Mouse (Mus musculus) embryonic facial prominence, embryonic 15.5 days (tissue): ENCODE data around the gene Ttc21b. TPM values are rescaled to one million over a fixed set of nuclear protein-coding genes. Genes with fewer than 3 reads are reported as not detected.

Experiments
- ATAC-seq: fragments of 200-750 bp; cut with Nextera tagmentation; 2 replicates; pipeline ENCODE4 v1.8.0; 2017; ENCODE audit warnings: low read depth, moderate TSS enrichment; ENCODE audit not compliant: insufficient number of reproducible peaks, low FRiP score, low TSS enrichment
- H3K27ac ChIP-seq: fragments of 300-500 bp; sonication (generic); replicated peaks from 2 replicates; pipeline ENCODE4 v1.5.1; 2015; ENCODE audit warnings: mild to moderate bottlenecking, inconsistent platforms
- H3K27me3 ChIP-seq: fragments of 300-500 bp; sonication (generic); 2 replicates; pipeline ENCODE4 v1.6.1; 2015; ENCODE audit warnings: inconsistent platforms
- H3K36me3 ChIP-seq: fragments of 300-500 bp; sonication (generic); 2 replicates; pipeline ENCODE4 v1.6.1; 2015; ENCODE audit warnings: mild to moderate bottlenecking, inconsistent platforms
- H3K4me1 ChIP-seq: fragments of 300-500 bp; sonication (generic); 2 replicates; pipeline ENCODE4 v1.6.1; 2015; ENCODE audit warnings: inconsistent platforms
- H3K4me2 ChIP-seq: fragments of 300-500 bp; sonication (generic); replicated peaks from 2 replicates; pipeline ENCODE4 v1.6.1; 2015; ENCODE audit warnings: mild to moderate bottlenecking, inconsistent platforms
- H3K4me3 ChIP-seq: fragments of 300-500 bp; sonication (generic); replicated peaks from 2 replicates; pipeline ENCODE4 v1.5.1; 2015; ENCODE audit warnings: mild to moderate bottlenecking, inconsistent platforms
- H3K9ac ChIP-seq: fragments of 300-500 bp; sonication (generic); 2 replicates; pipeline ENCODE4 v1.6.1; 2015; ENCODE audit warnings: inconsistent platforms
- H3K9me3 ChIP-seq: fragments of 300-500 bp; sonication (generic); replicated peaks from 2 replicates; pipeline ENCODE4 v1.6.1; 2016; ENCODE audit warnings: inconsistent platforms
- WGBS: fragments of 180-500 bp; shearing (Covaris S2); methylation state at CpG from one replicate; pipeline ENCODE4 v1.1.7; 2015; 5-methylcytosine and 5-hydroxymethylcytosine counted together
- polyA plus RNA-seq: library from polyadenylated mRNA; unstranded; fragments of >200 nt; fragmentation: Nextera tagmentation; extraction: Ambion mirVana; gene quantifications from 2 replicates; pipeline ENCODE4 v1.2.1, GENCODE M21; 2015

Gene Ttc21b
- polyA plus RNA-seq, 1 experiment from 2014 or later = 9.3 TPM

DNA sequence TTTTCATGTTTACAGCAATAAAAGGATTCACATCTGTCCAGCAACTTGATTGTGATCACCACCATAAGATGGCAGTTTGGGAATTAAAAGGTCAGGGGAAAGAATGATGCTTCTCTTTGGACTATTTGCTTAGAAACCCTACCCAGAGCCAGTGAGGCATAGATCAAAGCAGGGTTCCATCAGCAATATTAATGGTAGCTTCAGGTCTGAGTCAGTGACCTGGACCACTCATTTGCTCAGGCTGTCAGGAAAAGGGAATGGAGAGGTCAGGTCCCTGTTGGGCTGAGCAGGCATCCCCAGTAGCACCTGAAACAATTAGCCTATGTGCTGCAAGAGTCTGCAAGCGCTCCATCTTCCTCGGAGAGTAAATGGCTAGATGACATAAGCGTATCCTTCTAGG lies 84.8 kb downstream of the Ttc21b start:
- no peak for ATAC-seq
- Histone ChIP-seq H3K4me3 (no peak overlapping the region), H3K4me2 (no peak overlapping the region), H3K27me3 (no peaks in the 10 kb centered on the region), H3K4me1 (0 out of 2 replicates have a peak, but pooled peaks cover 5% of the 10 kb centered on the region), H3K27ac (no peak overlapping the region), H3K36me3 (no peaks in the 10 kb centered on the region), H3K9ac (no peak overlapping the region), H3K9me3 (no peaks in the 10 kb centered on the region)
- 83% methylated on average over 3 of the region's 3 CpGs for WGBS

DNA sequence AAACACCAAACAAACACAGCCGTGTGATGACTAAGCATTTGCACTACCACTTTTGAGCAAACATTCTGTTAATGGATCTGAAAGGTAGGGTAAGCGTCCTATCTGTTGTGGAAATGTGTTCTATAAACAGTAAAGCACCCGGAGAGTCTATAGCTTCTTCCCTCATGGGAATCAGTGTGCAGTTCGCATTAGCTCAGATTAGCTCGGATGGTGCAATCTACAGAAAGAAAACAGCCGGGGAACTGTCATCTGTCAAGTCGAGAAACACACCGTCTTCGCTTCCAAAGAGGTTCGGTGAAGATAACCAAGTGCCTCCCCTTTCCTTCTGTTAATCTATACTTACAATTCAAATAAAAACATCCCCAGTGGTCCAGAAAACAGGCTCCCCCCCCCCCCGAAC lies 85.7 kb downstream of the Ttc21b start:
- Histone ChIP-seq H3K27me3 (no peaks in the 10 kb centered on the region), H3K4me2 (no peak overlapping the region), H3K9ac (no peak overlapping the region), H3K4me1 (0 out of 2 replicates have a peak, but pooled peaks cover 5% of the 10 kb centered on the region), H3K9me3 (no peaks in the 10 kb centered on the region), H3K4me3 (no peak overlapping the region), H3K36me3 (no peaks in the 10 kb centered on the region), H3K27ac (no peak overlapping the region)
- no peak for ATAC-seq
- WGBS = 69% methylated on average over 11 of the region's 11 CpGs

DNA sequence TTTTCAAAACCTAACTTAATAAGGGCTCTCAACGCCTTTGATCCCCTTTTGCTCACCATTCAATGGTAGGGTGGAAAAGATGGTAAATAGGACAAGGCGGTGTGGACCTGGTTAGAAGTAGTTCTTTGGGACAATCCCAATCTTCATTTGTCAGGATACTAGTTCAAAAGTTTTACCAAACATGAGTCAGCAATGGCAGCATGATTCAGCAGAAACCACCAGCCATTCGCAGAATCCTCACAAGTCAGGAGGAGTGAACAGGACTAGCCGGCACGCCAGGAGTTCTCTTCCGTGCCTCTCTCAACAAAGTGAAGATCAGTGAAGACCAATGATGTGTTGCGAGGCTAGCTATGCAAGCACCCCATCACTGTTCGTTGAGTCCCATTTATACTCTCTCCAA lies 91.4 kb downstream of the Ttc21b start:
- H3K4me3 ChIP-seq = no peak overlapping the region
- no peak overlapping the region for H3K9ac ChIP-seq
- no peak overlapping the region for H3K4me2 ChIP-seq
- no peaks in the 10 kb centered on the region for H3K4me1 ChIP-seq
- 93% methylated on average over 8 of the region's 8 CpGs for WGBS
- ATAC-seq = no peak
- no peaks in the 10 kb centered on the region for H3K27me3 ChIP-seq
- no peaks in the 10 kb centered on the region for H3K36me3 ChIP-seq
- H3K27ac ChIP-seq = no peak overlapping the region
- no peaks in the 10 kb centered on the region for H3K9me3 ChIP-seq

DNA sequence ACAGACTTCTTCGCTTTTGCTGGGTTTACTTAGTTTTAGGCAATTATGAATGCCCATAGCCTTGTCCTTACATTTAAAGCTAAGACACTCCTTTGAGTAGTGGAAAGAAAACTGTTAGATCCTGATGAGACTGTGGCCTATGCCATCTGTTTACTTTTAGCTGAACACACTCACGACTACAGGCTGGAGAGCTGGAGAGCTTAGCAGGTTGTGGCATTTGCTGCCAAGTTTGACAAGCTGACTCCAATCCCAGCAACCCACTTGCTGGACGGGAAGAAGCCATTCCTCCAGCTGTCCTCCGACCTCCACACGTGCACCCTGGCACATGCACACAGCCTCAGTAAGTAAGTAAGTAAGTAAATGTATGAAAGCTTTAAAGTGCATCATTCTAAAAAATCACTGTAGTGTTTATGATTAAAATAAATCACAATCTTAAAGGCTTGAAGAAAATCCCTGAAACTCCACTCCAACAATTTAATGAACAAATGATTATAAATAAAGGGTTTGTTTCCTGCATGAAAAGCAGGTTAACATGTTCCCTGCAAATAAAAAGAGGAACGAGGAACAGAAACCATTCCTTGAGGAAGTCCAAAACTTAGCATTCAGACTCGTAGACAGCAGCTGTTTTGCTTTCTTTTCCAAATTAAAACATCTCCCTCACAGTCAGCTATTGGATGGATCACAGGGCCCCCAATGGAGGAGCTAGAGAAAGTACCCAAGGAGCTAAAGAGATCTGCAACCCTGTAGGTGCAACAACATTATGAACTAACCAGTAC lies 98.1 kb downstream of the Ttc21b start:
- Histone ChIP-seq H3K4me3 (no peak overlapping the region), H3K9ac (no peak overlapping the region), H3K9me3 (no peaks in the 10 kb centered on the region), H3K27me3 (no peaks in the 10 kb centered on the region), H3K27ac (no peak overlapping the region), H3K4me2 (no peak overlapping the region), H3K36me3 (no peaks in the 10 kb centered on the region), H3K4me1 (no peaks in the 10 kb centered on the region)
- WGBS = 35% methylated on average over 7 of the region's 7 CpGs
- no peak; the same call in 1 of the 2 replicates for ATAC-seq

DNA sequence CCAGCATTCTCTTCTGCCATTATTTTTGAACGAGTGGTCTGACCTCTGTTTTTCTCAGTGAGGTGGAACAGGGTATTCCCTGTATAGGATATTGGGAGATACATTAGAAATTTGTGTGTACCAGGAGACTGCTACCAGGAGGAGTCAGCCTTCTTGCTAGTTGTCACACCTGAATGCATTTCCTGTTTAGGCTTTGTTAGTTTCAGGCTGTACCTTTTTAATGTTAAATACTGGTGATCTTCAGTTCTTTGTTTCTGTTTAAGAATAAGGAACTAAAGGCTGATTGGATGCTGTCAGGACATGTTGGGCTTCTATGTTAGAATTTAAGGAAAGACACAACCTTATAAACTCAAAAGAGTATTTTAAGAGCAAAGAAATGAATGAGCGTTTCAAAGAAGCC lies 105.0 kb downstream of the Ttc21b start:
- Histone ChIP-seq H3K4me2 (no peak overlapping the region), H3K27me3 (no peaks in the 10 kb centered on the region), H3K4me3 (no peak overlapping the region), H3K4me1 (no peaks in the 10 kb centered on the region), H3K27ac (no peak overlapping the region), H3K9me3 (no peaks in the 10 kb centered on the region), H3K36me3 (no peaks in the 10 kb centered on the region), H3K9ac (no peak overlapping the region)
- WGBS = 72% methylated on average over 2 of the region's 2 CpGs
- no peak for ATAC-seq

DNA sequence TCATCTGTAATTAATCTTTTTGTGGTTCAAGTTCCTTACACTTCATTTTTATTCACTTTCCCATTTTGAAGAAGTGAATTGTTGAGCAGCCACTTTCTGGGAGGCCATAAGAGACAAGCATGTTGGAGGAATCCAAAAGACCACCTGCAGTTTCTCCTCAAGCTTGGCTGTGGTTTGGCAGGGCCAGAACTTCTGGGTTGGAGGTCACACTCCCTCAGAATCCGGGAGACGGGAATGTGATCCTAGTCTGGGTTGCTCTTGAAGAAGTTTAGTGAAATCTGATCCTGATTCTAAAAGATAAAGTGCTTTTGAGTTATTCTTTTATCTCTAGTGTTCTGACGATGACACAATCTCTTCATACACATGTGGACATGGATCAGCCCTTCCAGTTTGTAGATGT lies 105.9 kb downstream of the Ttc21b start:
- H3K9ac ChIP-seq = no peak overlapping the region
- no peak for ATAC-seq
- H3K9me3 ChIP-seq = no peaks in the 10 kb centered on the region
- no peaks in the 10 kb centered on the region for H3K27me3 ChIP-seq
- H3K4me1 ChIP-seq = no peaks in the 10 kb centered on the region
- H3K4me2 ChIP-seq = no peak overlapping the region
- H3K4me3 ChIP-seq = no peak overlapping the region
- WGBS = 36% methylated on average over 3 of the region's 3 CpGs
- no peaks in the 10 kb centered on the region for H3K36me3 ChIP-seq
- H3K27ac ChIP-seq = no peak overlapping the region

DNA sequence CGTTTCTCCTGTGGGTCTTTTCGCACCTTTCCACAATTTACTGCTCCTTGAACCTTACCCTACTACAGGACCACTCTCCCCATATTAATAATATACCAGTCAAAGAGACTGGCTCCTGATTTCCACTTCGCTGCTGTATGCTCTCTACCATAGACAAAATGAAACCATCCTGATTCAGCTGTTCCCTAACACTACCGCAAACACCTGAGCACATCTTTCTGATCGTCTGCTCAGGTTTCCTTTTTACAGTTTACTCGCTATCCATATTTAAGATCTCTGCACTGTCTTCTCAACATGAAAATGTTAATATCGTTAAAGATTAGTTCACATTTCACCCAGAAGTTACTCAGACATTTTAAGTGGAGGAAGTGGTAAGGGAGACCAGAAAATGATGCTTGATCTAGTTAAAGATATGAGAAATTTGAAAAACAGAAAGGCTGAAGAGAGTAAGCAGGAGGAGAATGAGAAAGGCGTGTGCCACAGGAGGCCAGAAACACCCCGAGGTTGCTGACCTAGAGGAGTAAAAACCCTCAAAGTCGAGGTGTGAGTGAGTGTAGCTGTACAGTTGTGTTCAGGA lies 107.7 kb downstream of the Ttc21b start:
- H3K36me3 ChIP-seq = no peaks in the 10 kb centered on the region
- H3K27ac ChIP-seq = no peak overlapping the region
- H3K9me3 ChIP-seq = no peaks in the 10 kb centered on the region
- H3K9ac ChIP-seq = no peak overlapping the region
- 78% methylated on average over 10 of the region's 10 CpGs for WGBS
- no peak overlapping the region for H3K4me3 ChIP-seq
- no peak overlapping the region for H3K4me2 ChIP-seq
- no peaks in the 10 kb centered on the region for H3K4me1 ChIP-seq
- ATAC-seq = no peak
- H3K27me3 ChIP-seq = no peaks in the 10 kb centered on the region

DNA sequence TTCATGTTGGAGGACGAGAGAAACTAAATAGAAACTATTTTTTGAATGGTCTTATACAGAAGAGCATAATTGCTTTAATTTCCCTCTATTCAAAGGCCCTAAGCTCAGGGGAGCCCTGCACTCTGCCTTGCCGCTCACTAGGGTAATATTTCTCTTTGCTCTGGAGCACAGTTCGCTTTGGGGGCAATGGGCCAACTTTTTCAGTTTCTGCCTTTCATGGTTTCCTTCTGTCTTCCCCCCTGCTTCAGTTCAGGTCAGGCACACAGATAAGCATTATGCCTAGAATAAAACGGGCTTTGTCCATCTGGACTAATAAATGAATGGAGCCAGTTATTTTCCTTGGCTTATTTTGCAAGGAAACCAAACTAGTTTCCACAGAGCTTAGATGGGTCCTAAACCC lies 109.9 kb downstream of the Ttc21b start:
- Histone ChIP-seq H3K4me1 (no peaks in the 10 kb centered on the region), H3K4me3 (no peak overlapping the region), H3K4me2 (no peak overlapping the region), H3K27ac (no peak overlapping the region), H3K9me3 (no peaks in the 10 kb centered on the region), H3K36me3 (no peaks in the 10 kb centered on the region), H3K9ac (no peak overlapping the region), H3K27me3 (no peaks in the 10 kb centered on the region)
- ATAC-seq = no peak
- WGBS = 47% methylated on average over 4 of the region's 4 CpGs

DNA sequence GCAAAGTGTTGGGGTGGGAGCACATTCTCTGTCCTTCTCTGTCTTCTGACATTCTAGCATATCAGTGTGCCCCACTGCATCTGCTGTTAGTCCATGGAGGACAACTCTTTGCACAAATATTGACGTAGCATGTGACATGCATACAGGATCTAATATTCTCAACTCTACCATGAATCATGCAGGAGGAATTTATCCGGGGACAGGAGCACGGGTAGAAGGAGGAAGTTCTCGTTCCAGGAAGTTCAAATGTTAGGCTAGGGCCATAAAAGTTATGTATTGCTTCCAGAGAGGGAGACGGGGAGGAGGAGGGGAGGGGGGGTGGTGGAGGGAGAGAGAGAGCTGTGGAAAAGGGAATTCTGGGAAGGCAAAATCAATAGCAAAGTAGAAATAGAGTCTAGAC lies 111.6 kb downstream of the Ttc21b start:
- no peak overlapping the region for H3K27ac ChIP-seq
- ATAC-seq = no peak
- no peaks in the 10 kb centered on the region for H3K27me3 ChIP-seq
- 35% methylated on average over 5 of the region's 5 CpGs for WGBS
- H3K9ac ChIP-seq = no peak overlapping the region
- H3K4me2 ChIP-seq = no peak overlapping the region
- H3K4me1 ChIP-seq = no peaks in the 10 kb centered on the region
- no peak overlapping the region for H3K4me3 ChIP-seq
- no peaks in the 10 kb centered on the region for H3K36me3 ChIP-seq
- H3K9me3 ChIP-seq = no peaks in the 10 kb centered on the region

DNA sequence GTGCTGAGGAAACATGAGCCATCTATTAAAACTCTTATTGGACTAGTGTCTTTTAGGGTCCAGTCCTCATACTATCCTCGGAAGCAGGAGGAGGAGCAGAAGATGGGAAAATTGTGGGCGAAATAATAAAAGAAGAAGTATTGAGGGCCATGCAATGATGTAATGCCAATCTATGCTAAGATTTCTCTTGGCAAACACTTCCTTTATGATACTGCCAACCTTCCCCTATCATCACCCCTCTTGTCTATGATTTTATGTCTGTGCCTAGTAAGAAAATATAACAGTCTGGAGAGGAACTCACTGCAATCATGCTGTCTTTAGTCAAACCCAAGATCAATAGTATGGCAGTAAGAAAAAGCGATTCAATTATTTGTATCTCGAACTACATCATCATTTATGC lies 113.1 kb downstream of the Ttc21b start:
- H3K9ac ChIP-seq = no peak overlapping the region

DNA sequence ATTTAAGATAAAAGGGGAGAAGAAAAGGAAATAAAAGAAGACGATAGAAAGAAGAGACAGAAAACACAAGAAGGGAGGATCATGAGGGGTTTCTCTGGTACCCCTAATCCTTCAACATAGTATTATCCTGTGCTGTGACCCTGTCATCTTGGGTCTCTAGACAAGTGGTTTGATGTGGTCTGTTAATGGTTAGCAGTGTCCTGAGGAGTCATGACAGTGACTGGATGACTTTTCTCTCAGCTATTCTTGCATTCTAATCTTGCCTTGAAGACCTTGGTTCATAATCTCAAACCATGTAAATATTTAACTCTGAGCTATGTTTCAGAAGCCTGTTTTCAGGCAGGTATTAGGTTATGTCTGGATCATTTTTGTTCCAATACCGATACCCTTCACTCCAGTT lies 113.7 kb downstream of the Ttc21b start:
- H3K9me3 ChIP-seq = no peaks in the 10 kb centered on the region
- 80% methylated on average over 2 of the region's 2 CpGs for whole genome bisulfite sequencing
- H3K27me3 ChIP-seq = no peaks in the 10 kb centered on the region
- no peak overlapping the region for H3K4me2 ChIP-seq
- ATAC-seq = no peak
- H3K9ac ChIP-seq = no peak overlapping the region
- H3K4me3 ChIP-seq = no peak overlapping the region
- H3K36me3 ChIP-seq = no peaks in the 10 kb centered on the region
- H3K4me1 ChIP-seq = no peaks in the 10 kb centered on the region
- no peak overlapping the region for H3K27ac ChIP-seq

More for the DNA sequence above, 113.1 kb downstream of the Ttc21b start:
- no peaks in the 10 kb centered on the region for H3K4me1 ChIP-seq
- no peaks in the 10 kb centered on the region for H3K36me3 ChIP-seq
- WGBS = 88% methylated on average over 4 of the region's 4 CpGs
- no peaks in the 10 kb centered on the region for H3K27me3 ChIP-seq
- no peaks in the 10 kb centered on the region for H3K9me3 ChIP-seq
- no peak overlapping the region for H3K27ac ChIP-seq
- no peak overlapping the region for H3K4me3 ChIP-seq
- no peak for ATAC-seq
- H3K4me2 ChIP-seq = no peak overlapping the region

DNA sequence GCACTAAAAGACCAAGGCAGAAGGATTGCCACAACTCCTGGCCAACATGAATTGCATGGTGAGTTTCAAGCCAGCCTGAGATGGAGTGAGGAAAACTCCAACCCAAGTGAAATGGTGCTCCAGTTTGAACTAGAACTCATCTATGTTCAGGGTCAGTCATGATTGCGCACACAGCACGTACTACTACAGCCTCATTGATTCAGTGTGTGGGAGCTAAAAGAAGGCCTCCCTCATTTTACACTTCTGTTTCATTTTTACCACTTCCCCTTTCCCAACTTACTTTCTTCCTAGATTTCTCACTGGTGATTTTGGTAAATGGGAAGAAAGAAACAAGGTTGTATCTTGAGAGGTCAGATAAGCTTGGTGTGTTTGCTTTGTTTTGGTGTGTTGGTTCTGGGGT lies 114.1 kb downstream of the Ttc21b start:
- Histone ChIP-seq H3K4me1 (no peaks in the 10 kb centered on the region), H3K9ac (no peak overlapping the region), H3K27ac (no peak overlapping the region), H3K9me3 (no peaks in the 10 kb centered on the region), H3K27me3 (no peaks in the 10 kb centered on the region), H3K4me3 (no peak overlapping the region), H3K36me3 (no peaks in the 10 kb centered on the region), H3K4me2 (no peak overlapping the region)
- 94% methylated on average over 2 of the region's 2 CpGs for WGBS
- no peak for ATAC-seq
